Mouse (Mus musculus): ENCODE results near the gene Nck2. TPM values are rescaled to one million over a fixed set of nuclear protein-coding genes. Genes with fewer than 3 reads are reported as not detected.
"Not testable (repeated sequence)": the region's sequence is repeated elsewhere in the genome, so short reads cannot be mapped to it uniquely, and the experiment has no call there.

The Nck2 gene
- total RNA-seq, 2 experiments from 2014 or later: 56.2 to 58.7 TPM

- no peak for DNase-seq
- intact Hi-C loops (cut with DNase I): no loop called here
These were observed 84.7 kb downstream of the Nck2 start for GRCm38 (mm10) chr1:43529086-43529485.

- no peak for DNase-seq
- intact Hi-C loops (cut with DNase I): no loop called here
These were observed 86.1 kb downstream of the Nck2 start for GRCm38 (mm10) chr1:43530295-43531020.

DNA sequence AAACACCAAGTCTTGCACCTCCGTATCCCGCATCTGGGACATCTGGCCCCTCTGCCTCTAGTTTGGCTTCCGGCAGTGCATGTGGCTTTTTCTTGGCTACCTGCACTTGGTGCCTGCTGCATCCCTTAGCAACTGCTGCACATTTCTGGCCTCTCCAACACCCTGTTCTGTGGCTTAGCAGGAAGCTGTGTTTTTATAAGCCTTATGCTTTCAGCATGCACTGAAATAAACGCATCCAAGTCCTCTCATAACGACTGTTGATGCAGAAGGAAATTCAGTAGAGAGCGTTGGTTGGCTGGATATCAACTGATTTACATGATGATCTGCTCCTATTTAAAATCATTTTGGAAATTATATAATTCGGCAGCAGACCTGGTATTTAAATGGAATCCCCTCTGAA, 86.9 kb downstream of the Nck2 start:
- intact Hi-C loops (cut with DNase I): no loop called here
- DNase-seq: peak; percentile 21

DNA sequence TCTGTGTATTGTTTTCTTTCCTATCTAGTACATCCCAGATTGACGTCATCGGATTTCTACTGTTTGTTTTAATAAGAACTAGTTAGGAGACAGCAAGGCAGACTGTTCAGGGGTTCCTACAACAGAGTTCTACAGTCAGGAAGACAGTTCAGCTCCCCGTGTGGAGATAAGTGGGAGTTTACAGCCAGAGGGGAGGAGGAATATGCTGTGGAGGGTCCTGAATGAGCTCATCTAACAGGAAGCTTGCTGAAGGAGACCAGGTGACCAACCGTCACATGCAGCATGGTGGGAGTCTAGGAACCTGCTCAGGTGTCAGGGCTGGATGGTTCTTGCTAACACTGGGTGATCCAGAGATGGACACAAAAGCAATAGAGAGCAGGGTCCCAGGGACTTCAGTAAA, 87.9 kb downstream of the Nck2 start:
- intact Hi-C loops (cut with DNase I): no loop called here
- no peak for DNase-seq

DNA sequence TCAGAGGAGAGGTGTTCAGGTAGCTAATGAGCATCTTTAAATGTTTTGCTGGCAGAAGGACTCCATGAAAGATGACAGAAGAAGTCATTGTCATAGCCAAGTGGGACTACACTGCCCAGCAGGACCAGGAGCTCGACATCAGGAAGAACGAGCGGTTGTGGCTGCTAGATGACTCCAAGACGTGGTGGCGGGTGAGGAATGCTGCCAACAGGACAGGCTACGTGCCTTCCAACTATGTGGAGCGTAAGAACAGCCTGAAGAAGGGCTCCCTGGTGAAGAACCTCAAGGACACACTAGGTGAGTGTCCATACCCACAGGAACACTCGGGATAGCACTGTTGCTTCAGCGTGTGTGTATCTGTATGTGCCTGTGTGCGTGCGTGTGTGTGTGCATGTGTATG, 89.1 kb downstream of the Nck2 start:
- intact Hi-C loops (cut with DNase I); DNase-seq: not testable (repeated sequence)

DNA sequence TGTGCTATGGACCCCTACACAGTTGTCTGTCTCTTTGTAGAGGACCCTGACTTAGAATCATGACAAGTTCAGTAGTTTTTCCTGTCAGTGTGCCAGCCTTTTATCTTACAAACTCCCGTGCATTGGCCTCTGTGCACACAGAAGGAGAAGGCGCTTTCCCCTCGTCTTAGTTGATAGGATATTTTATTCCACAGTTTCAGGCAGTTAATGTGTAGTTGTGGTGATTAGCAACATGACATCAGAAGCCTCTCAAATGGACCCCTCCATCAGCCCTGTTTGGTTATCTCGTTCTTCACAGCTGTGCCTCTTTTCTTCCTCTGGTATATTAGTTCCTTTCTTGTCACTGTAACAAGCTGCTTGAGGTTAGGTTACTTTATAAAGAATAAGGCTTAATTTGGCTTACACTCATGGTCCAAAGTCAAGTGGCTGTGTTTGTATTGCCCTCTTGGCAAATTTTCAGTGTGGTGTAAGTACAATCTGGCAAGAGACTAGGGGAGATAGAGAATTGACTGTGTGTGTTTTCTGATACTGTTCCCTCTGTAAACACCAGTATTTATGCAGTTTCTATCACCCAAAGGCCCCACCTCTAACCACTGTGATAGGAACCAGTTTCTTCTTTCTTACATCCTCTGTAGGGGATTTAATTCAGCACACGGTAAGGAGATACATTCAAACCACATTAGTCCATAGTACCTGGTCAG, 89.8 kb downstream of the Nck2 start:
- no peak for DNase-seq
- intact Hi-C loops (cut with DNase I): no loop called here

- intact Hi-C loops (cut with DNase I): no loop called here
- DNase-seq: no peak
These were observed 91.2 kb downstream of the Nck2 start for GRCm38 (mm10) chr1:43535519-43536000.

DNA sequence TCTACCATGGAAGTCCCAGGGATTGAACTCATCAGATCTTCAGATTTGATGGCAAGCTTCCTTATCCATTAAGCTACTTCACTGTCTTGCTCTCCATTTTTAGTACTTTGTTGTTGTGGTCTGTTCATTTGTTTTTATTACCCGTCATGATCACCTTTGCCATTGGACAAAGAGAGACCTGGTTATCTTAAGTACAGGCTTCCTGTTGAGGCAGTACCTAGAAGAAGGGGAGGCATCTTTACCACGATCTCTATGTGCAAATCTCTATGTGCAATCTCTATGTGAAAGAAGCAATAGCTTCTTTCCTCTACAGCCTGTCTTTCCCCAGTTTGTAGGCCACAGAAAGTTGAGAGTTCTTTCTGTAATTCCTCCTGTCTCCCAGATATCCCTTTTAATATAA, 91.9 kb downstream of the Nck2 start:
- intact Hi-C loops (cut with DNase I): no loop called here

GRCm38 (mm10) chr1:43537021-43537420, 92.6 kb downstream of the Nck2 start:
- intact Hi-C loops (cut with DNase I): no loop called here

More for the DNA sequence above, 91.9 kb downstream of the Nck2 start:
- no peak for DNase-seq

DNA sequence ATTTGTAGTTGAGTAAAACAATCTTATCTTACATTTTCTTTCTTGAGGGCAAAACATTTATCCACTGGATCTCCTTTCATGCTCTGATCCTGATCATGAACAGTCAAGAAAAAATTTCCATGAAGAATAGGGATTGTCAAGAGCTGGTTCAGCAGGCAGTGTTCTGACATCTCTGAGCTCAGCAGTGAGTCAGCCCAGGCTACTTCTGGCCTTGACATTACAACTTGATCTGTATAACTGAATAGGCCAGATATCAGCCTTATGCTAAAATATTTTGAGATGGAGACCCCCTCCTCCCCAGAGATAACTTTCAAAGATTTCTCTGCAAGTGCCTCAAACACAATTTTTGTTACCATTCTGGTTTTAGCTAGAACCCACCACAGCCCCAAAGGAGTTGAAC, 93.1 kb downstream of the Nck2 start:
- DNase-seq: no peak
- intact Hi-C loops (cut with DNase I): no loop called here

More at GRCm38 (mm10) chr1:43537021-43537420, 92.6 kb downstream of the Nck2 start:
- DNase-seq: no peak

GRCm38 (mm10) chr1:43538716-43539115, 94.3 kb downstream of the Nck2 start:
- DNase-seq: no peak
- intact Hi-C loops (cut with DNase I): no loop called here

DNA sequence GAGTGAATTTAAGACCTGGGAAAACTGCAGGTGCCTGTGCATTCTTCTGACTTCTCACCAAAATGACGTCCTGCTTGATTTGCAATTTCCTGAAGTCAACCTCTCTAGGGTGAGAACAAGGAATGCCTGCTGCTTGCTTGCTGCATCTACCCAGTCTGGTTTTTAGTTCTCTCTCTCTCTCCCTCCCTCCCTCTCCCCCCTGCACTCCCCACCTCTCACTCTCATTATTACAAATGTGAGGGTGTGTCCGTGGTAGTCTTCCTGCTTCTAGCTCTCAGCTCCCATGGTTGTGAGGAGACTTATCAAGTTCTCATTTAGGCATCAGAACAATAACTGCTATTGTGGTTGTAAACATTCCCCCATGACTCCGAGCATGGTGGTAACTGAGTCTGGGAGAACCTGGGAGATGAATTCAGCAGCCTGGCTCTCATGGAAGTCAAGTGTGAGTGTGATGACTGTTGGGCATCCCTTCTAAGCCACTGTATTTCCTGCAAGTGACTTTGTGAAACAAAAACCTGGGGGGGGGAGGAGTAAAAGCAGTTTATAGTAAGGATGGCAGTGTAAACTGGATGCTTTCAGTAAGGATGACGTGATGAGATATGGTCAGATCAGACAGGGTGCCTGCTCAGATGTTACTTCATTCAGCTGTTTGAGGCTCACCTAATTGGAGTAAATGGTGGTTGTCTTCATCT, 95.5 kb downstream of the Nck2 start:
- DNase-seq: no peak
- intact Hi-C loops (cut with DNase I): no loop called here

- DNase-seq: no peak
- intact Hi-C loops (cut with DNase I): no loop called here
These were observed 98.0 kb downstream of the Nck2 start for GRCm38 (mm10) chr1:43542339-43542738.

GRCm38 (mm10) chr1:43547644-43548043, 103.3 kb downstream of the Nck2 start:
- no peak for DNase-seq
- intact Hi-C loops (cut with DNase I): loop anchor here (5.0 kb wide), 1 partner anchor 100 kb away; no protein-coding TSS in a partner anchor

- no peak for DNase-seq
- intact Hi-C loops (cut with DNase I): loop anchor here (5.0 kb wide), 1 partner anchor 101 kb away; no protein-coding TSS in a partner anchor
These were observed 104.4 kb downstream of the Nck2 start for GRCm38 (mm10) chr1:43548749-43549148.

DNA sequence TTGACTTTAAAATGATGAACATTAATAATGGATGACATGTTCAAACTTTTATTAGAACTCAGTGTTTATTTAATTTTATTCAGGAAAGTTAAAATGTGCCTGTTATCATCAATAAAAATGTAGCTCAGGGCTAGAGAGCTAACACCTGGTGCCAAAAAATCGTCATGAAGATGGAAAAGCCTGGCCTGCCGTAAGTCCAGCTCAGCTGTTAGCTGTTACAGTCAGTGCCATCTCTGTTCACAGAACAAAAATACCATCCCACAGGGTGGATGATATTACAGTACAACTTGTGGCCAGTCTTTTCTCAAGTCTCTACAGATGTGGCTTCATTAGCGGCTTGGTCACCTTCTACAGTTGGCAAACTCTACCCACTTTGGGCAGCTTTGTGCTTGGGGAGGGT, 106.1 kb downstream of the Nck2 start:
- intact Hi-C loops (cut with DNase I): no loop called here
- no peak for DNase-seq

- DNase-seq; intact Hi-C loops (cut with DNase I): not testable (repeated sequence)
These were observed 109.8 kb downstream of the Nck2 start for GRCm38 (mm10) chr1:43553989-43554679.

- no peak for DNase-seq
- intact Hi-C loops (cut with DNase I): no loop called here
These were observed 111.0 kb downstream of the Nck2 start for GRCm38 (mm10) chr1:43555222-43555974.

GRCm38 (mm10) chr1:43558329-43558728, 114.0 kb downstream of the Nck2 start:
- intact Hi-C loops (cut with DNase I): no loop called here
- no peak for DNase-seq
